Mouse (Mus musculus) granulocyte monocyte progenitor cell, adult 5-6 weeks (primary cell): ENCODE data around the gene Cabp2. TPM values are rescaled to one million over a fixed set of nuclear protein-coding genes. Genes with fewer than 3 reads are reported as not detected.

Experiments used
- ATAC-seq: replicated peaks from 2 replicates; pipeline ENCODE4 v1.8.0; 2016; ENCODE audit warnings: mild to moderate bottlenecking, moderate TSS enrichment, inconsistent platforms; ENCODE audit not compliant: poor library complexity, severe bottlenecking
- total RNA-seq, 2 experiments: library from RNA; stranded (forward) in 1 of 2; stranded (reverse) in 1 of 2; fragments of 200-712, 200-1000 nt in 1 of 2; fragments of >200 nt in 1 of 2; fragmentation: Nextera tagmentation in 1 of 2; gene quantifications; 2 replicates each; pipeline ENCODE4 v1.2.3; 2014 to 2017

The Cabp2 gene
- total RNA-seq, 2 experiments from 2014 or later, result not detected

DNA sequence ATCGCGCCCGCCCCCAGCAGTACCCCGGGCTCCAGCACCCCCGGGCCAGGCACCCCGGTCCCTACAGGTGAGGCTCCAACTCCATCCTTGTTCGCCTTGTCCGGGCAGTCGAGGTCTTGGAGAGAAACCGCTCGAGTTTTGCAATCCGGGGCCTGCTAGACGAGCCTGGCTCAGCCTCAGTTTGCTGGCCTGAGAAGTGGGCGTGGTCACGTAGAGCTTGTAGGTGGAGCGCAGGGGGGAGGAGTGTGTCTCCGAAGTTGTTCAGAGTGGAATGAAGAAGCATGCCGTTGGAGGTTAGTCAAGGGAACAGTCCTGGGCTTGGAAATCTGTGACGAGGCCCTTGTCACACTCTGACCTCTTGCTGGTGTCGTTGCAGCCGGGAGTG is 16.1 kb downstream of the Cabp2 start:
- ATAC-seq, result peak; percentile 18

DNA sequence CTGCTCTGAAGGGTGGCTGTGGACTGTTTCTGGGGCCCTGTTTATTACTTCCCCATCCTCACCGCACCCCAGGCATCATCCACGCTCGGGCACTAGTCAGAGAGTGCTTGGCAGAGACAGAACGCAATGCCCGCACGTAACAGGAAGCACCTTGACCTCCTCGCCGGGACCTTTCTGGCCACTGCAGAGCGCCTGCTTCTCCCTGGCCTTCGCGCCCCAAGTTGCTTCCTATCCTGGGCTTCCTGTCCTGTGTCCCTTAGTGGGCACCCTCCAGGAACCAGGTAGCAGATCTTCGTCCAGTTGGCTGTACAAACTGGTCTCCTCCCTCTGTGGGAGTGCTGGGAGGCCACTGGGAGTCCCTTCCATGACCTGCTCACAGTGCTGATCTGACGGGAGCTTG is 17.0 kb downstream of the Cabp2 start:
- ATAC-seq, result peak; percentile 28

DNA sequence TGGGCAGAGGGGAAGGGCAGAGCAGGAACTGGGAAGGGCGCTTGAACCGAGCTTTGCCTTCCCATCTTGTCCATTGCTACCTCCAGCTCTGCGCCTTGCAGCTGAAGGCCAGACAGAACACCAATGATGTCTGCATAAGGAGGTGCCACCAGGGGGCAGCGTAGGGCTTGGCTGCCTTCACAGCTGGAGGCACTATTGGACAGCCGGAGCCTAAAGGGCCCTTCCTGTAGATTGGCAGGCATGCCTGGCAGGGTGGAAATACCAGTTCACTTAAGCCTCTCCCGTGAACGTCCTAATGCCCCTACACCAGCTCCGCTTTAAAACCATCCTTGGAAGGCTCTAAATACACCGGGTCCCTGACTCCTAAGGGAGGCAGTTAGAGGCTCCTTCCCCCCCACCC is 17.7 kb downstream of the Cabp2 start:
- ATAC-seq, result peak; percentile 26

DNA sequence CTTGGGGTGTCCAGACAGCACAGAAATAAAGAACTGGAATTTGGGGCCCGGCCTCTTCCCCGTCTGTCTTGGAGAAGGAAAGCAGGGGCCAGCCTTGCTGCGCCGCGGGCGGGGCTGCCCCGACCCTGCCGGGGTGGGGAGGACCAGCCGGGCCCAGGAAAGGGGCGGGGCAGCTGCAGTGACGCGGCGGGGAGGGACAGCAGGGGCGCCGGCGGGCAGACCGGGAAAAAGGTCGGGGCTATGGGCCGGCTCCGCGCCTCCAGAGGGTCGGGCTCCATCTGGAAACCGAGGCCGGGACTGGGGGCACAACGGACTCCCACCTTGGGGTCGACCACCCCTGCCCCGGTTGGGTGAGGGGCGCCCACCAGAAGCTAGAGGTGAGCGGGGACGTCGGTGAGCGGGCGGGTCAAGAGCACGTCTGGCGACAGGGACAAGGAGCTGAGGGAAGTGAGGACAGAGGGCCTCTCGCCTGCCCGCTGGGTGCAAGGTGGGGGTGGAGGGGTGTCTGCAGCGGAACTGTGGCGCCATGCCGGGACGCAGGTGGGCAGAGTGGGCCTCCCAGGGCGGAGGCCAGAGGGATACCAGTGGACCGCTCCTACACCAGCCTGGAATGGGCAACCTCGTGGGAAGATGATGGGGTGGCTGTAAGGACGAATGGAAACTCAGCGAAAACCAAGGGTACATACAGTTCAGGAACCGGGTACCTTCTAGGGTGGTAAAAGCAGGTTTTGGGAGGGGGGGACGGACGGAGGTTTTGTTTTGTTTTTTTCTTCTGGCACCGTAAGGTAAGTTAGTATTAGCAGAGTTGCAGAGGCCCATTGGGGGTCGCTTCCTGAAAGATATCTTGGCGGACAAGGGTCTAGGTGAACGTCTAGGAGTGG is 18.7 kb downstream of the Cabp2 start, which contains the start of gene Pitpnm1:
Gene Pitpnm1 (plus strand): TSS at position 162 of the 881 bp plus-strand sequence.
- 0 out of 2 replicates have a peak, but pooled peaks have one; percentile 6 for ATAC-seq

DNA sequence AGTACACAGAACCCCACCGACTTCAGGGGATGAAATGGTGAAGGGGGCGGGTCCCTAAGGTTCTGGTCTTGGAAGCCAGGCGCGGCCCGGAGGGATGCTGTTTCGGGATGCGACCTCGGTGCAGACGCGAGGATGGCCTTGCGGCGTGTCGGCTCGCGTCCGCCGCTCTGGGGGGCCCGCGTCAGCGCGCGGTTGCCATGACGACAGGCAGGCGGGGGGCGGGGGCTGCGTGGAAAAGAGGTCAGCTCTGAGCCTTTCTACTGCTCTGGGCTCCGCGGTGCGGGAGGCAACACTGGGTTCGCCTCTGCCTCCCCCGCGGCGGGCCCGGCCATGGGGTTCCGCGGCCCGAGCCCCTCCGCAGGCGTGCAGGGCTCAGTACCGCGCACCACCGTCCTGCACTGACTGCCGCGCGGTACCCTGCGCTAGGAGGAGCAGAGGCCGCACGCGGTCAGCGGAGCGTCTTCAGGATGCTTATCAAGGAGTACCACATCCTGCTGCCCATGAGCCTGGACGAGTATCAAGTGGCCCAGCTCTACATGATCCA is 19.4 kb downstream of the Cabp2 start:
- ATAC-seq, result no peak

DNA sequence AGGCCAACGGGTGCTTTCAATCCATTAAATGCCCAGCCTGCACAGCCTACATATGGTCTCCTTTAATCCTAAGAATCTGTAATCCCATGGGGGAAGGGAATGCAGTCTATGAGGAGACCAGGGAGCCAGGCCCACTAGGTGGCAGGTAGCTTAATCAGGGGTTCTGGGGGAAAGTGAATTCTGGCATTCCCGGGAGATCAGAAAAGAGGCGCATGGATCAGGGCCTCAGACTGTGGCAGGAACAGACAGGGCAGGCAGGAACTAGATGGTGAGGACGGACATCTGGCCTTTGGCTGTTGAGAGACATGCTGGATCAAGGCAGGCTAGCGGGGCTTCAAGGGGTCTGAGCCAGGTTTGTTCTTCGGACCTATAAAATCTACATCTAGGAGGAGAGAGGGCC is 20.1 kb downstream of the Cabp2 start:
- no peak for ATAC-seq

DNA sequence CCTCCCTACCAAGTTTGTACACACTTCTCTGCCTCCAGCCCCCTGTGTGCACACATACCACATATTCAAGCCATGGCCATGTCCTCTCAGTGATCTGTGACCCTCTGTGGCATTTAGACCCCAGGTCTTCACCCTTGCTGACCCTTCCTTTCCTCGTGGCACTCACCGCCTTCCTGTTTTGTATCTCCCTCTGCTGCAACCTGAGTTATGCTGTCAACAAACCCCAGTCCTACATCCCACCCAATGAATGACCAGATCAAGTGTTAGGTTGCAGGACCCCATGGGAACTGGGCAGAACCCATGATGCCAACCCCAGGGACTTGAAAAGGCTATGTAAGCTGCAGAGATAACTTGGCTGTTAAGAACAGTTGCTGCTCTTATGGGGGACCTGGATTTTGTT is 20.7 kb downstream of the Cabp2 start:
- no peak for ATAC-seq

DNA sequence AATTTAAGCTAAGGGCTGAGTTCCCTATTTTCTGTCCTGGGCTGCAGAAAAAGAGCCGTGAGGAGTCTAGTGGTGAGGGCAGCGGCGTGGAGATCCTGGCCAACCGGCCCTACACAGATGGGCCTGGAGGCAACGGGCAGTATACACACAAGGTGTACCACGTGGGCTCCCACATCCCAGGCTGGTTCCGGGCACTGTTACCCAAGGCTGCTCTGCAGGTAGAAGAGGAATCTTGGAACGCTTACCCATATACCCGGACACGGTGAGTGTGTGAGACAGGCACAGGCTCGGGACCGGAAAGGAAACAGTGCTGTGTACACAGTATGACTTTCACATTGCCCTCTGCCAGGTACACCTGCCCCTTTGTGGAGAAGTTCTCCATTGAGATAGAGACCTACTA is 21.2 kb downstream of the Cabp2 start:
- ATAC-seq, result no peak

DNA sequence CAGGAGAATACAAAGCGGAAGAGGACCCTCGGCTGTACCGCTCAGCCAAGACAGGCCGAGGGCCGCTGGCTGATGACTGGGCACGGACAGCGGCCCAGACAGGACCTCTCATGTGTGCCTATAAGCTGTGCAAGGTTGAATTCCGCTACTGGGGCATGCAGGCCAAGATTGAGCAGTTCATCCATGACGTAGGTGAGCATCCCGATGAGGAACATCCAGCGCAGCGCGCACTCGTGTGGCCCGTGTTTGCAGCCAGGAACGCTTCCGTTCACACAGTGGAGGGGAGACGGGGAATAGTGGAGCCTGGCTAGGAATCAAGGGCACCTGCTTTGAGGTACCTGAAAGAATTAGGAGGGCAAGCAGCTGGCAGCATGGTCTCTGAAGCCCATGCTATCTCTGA is 21.9 kb downstream of the Cabp2 start:
- no peak for ATAC-seq

DNA sequence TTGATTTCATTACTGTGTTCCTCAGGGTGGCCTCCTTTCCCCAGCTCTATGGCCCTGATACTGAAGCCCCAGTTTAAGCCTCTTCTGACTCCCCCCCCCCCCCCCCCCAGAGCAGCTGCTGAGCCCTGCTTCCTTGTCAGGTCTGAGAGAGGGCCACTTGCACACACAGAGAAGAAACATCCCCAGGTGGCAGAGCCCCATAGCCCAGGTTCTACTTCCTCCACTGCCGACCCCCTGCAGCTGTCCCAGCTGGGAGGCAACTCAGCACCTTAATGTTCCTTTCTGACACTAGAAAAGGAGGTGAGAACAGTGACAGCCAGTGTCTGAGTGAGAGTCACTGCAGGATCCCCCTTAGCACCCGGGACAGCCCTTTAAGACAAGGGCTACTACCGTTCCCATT is 22.4 kb downstream of the Cabp2 start:
- ATAC-seq, result no peak

DNA sequence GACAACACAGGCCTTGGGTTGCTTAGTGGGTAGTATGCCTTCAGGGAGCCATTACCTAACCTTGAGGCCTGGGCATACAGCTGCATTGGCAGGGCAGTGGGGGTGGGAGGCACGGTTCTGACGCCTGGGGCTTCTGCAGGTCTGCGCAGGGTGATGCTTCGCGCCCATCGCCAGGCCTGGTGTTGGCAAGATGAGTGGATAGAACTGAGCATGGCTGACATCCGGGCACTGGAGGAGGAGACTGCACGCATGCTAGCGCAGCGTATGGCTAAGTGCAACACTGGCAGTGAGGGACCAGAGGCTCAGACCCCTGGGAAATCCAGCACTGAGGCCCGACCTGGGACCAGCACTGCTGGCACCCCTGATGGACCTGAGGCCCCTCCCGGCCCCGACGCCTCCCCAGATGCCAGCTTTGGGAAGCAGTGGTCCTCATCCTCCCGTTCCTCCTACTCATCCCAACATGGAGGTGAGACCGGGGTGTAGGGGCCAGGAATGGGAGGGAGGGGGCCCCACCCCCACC is 23.4 kb downstream of the Cabp2 start:
- ATAC-seq, result no peak

DNA sequence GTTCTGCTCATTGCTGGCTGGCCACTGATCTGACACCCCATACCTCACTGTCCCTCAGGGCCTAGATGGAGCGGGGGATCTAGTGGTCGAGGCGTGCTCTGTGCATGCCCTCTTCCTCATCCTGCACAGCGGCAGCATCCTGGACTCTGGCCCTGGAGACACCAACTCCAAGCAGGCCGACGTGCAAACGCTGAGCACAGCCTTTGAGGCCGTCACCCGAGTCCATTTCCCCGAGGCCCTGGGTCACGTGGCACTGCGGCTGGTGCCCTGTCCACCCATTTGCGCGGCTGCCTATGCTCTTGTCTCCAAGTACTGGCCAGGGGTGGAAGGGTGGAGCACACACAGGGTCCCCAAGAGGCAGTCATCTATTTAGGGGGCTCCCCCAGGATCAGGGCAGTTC is 25.3 kb downstream of the Cabp2 start:
- no peak for ATAC-seq

DNA sequence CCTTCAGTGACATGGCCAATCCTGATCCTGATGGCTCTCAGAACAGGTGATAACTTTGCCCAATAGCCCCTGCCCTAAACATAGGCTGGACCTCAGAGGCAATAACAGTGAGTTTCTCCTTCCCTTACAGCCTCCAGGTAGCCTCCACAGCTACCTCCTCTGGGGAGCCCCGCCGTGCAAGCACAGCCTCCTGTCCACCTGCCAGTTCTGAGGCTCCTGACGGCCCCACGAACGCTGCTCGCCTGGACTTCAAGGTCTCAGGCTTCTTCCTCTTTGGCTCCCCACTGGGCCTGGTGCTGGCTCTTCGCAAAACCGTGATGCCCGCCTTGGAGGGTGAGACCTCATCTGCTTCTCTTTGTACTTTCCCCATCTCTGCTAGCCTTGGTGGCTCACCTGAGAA is 27.2 kb downstream of the Cabp2 start:
- no peak for ATAC-seq

DNA sequence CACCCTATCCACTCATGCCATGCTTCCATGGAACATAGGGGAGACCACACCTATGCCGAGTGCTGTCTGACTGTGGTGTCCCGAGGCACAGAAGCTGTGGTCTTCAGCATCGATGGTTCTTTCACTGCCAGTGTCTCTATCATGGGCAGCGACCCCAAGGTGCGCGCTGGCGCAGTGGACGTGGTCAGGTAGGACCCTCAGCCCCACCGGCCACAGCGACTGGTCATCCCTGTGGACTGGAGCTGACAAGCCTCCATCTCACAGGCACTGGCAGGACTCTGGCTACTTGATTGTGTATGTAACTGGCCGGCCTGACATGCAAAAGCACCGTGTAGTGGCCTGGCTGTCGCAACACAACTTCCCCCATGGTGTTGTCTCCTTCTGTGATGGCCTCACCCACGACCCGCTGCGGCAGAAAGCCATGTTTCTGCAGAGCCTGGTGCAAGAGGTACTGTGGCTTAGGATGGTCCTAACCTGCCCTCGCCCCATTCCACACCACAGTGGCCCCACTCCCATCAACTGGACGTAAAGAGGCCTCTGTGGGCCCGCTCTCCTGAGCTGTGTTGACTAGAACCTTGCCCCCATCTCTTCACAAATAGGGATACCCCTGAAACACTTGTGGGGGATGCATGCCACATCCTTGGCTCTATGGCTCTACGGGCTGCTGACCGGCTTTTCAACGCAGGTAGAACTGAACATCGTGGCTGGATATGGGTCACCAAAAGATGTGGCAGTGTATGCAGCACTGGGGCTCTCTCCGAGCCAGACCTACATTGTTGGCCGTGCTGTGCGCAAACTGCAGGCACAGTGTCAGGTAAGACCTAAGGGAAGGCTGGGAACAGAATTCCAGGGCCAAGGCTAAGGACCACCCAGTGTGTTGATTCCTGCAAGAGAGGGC is 30.9 kb downstream of the Cabp2 start:
- ATAC-seq, result peak; percentile 56

DNA sequence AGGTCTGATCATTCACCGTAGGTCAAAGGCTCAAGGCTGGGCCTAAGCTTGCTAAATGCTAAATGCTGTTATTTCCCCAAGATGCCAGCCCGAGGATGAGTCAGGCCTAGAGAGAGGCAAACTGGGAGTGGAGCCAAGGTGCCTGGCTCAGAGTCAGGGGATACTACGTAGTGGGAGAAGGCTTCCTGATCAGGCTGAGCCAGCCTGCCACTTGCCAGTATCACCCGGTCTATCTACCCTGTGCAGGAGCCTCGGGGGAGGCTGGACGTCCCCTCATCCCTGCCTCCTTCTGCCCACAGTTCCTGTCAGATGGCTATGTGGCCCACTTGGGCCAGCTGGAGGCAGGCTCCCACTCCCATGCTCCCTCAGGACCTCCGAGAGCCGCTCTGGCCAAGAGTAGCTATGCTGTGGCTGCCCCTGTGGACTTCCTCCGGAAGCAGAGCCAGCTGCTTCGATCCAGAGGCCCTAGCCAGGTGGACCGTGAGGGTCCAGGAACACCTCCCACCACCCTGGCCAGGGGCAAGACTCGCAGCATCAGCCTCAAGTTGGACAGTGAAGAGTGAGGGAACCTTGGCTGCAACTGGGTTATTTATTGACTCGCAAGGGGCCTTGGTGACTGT is 31.9 kb downstream of the Cabp2 start:
- ATAC-seq, result peak; percentile 55

DNA sequence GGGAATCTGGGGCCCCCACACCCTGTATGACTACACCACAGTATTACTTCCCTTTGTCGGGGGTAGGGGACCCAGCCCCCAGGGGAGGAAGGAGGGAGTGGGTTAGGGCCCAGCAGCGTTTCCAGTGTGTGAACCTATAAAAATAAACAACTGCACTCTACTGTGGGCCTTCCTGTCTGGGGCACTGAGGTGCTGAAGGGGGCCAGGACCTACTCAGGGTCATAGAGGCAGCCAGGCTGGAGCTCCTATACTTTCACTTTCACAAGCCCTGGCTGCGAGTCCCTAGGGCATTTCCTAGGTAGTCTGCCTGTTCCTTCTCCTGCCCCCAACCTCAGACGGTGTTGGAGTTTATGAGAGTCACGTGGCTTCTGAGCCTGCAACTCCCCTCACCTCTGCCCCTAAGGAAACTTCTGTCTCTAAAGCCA is 32.4 kb downstream of the Cabp2 start:
- peak; percentile 63 for ATAC-seq

DNA sequence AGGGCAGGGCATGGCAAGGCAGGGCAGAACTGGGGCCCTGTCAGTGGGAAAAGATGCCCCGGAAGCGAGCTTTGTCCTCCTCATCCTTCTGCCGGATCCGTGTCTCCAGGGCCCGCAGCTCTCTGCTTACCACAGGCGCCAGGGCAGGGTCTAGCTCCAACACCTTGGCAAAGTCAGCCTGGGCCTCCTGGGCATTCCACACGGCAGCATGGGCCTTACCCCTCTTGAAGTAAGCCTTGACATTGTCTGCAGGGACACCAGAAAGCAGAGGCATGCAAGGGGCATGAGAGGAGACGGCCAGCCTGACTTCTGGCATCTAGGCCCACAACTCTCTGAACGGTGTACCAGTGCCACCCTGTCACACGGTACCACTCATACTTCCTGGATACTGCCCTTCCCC is 33.2 kb downstream of the Cabp2 start:
- no peak for ATAC-seq

DNA sequence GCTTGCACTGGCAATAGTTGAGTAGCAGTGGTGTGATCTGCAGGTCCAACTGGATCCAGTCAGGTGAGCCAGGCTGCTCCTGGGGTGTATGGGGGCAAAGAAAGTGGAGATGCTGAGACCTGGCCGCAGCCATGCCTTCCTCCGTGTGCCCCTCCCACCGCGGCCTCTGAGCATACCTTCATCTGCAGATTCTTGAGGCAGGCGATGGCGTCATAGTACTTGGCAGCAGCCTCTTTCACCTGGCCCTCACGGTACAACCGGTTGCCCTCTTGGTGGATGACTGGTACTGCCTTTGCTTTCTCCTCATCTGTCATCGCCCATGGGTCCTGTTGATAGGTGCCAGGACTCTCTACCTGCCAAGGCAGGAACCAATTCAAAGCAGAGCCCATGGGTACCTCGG is 33.8 kb downstream of the Cabp2 start:
- ATAC-seq, result no peak

DNA sequence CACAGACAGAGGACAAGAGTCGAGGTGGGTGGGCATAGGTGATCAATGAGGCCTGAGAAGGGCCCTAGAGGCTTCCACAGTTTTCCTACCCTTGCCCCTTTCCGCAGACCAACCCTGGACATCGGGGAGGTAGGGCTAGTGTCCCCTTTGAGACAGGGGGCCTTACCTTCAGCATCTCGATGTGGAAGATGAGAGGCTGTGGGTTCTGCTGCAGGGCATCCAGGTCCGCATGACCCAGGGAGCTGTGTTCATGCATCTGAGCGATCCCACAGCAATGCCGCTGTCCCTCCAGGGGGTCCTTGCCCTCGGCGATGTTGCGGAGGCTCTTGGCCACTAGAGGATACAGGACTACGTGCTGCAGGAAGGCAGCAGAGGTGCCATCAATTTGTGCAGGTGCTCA is 34.4 kb downstream of the Cabp2 start:
- ATAC-seq, result no peak

DNA sequence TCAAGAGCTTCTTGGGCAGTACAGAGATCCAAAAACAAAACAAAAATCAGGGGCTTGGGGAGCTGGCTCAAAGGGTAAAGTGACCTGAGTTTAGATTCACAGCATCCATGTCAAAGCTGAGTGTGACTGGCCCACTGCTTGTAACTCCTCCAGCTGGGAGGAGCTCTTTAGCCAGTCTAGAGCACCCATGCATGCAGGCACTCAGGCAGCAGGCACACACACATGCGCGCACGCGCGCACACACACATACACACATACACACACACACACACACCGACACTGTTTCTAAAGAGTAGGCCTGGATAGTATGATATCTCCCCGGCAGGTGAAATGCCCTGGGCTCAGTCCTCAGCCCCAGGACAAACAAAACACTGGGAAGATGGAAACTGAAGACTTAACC is 35.6 kb downstream of the Cabp2 start:
- no peak for ATAC-seq
